Mouse (Mus musculus) kidney, postnatal 4 days (tissue): ENCODE measurements around the gene Myo5c.

Experiments used
- DNase-seq, 2 experiments: peaks; one replicate each; pipeline ENCODE4 v3.0.0; 2021; ENCODE audit warnings: mixed read lengths in 2 of 2

Myo5c gene

GRCm38 (mm10) chr9:75231841-75232746, at the start of gene Myo5c:
Gene Myo5c, plus strand, starts transcription at chr9:75232020.
- peak; percentile 74 to 83 for DNase-seq

GRCm38 (mm10) chr9:75187646-75188260, 44.1 kb upstream of the Myo5c start:
- DNase-seq, result no peak

- no peak for DNase-seq
Measured at GRCm38 (mm10) chr9:75193858-75194257, 38.0 kb upstream of the Myo5c start.

- no peak for DNase-seq
Measured at GRCm38 (mm10) chr9:75196335-75196734, 35.5 kb upstream of the Myo5c start.

- DNase-seq, result peak; percentile 40 to 51
Measured at GRCm38 (mm10) chr9:75197297-75197696, 34.5 kb upstream of the Myo5c start.

GRCm38 (mm10) chr9:75201506-75201905, 30.3 kb upstream of the Myo5c start:
- no peak for DNase-seq

- no peak for DNase-seq
Measured at GRCm38 (mm10) chr9:75202036-75202435, 29.8 kb upstream of the Myo5c start.

GRCm38 (mm10) chr9:75209246-75209645, 22.6 kb upstream of the Myo5c start:
- no peak for DNase-seq

GRCm38 (mm10) chr9:75210269-75210668, 21.6 kb upstream of the Myo5c start:
- DNase-seq, result no peak

GRCm38 (mm10) chr9:75214743-75215413, 16.9 kb upstream of the Myo5c start:
- DNase-seq, result no peak

GRCm38 (mm10) chr9:75219942-75220341, 11.9 kb upstream of the Myo5c start:
- no peak for DNase-seq

- peak in 1 of 2 experiments; percentile 24 for DNase-seq
Measured at GRCm38 (mm10) chr9:75221420-75222287, 10.2 kb upstream of the Myo5c start.

GRCm38 (mm10) chr9:75232860-75233259, 1.0 kb downstream of the Myo5c start:
- no peak for DNase-seq

GRCm38 (mm10) chr9:75234271-75234741, 2.5 kb downstream of the Myo5c start:
- no peak for DNase-seq

GRCm38 (mm10) chr9:75234983-75235627, 3.3 kb downstream of the Myo5c start:
- DNase-seq, result no peak

- no peak for DNase-seq
Measured at GRCm38 (mm10) chr9:75235696-75236095, 3.9 kb downstream of the Myo5c start.

GRCm38 (mm10) chr9:75236416-75237308, 4.8 kb downstream of the Myo5c start:
- DNase-seq, result no peak

GRCm38 (mm10) chr9:75238179-75238578, 6.4 kb downstream of the Myo5c start:
- DNase-seq, result no peak

- no peak for DNase-seq
Measured at GRCm38 (mm10) chr9:75243052-75243451, 11.2 kb downstream of the Myo5c start.

- DNase-seq, result no peak
Measured at GRCm38 (mm10) chr9:75243730-75244406, 12.0 kb downstream of the Myo5c start.
